Mouse (Mus musculus) retina, postnatal 1 day (tissue): ENCODE measurements at regions not wholly inside any gene's neighbourhood (a gene's known extent, or its start where the extent isn't known, plus 50 kb on each side); places are given as distances from the start of the nearest gene placed in this dataset.
"Not testable (repeated sequence)": the region's sequence is repeated elsewhere in the genome, so short reads cannot be mapped to it uniquely, and the experiment has no call there.

Experiments used
- DNase-seq: peaks from one replicate; pipeline ENCODE4 v3.0.0-alpha.2; 2012

DNA sequence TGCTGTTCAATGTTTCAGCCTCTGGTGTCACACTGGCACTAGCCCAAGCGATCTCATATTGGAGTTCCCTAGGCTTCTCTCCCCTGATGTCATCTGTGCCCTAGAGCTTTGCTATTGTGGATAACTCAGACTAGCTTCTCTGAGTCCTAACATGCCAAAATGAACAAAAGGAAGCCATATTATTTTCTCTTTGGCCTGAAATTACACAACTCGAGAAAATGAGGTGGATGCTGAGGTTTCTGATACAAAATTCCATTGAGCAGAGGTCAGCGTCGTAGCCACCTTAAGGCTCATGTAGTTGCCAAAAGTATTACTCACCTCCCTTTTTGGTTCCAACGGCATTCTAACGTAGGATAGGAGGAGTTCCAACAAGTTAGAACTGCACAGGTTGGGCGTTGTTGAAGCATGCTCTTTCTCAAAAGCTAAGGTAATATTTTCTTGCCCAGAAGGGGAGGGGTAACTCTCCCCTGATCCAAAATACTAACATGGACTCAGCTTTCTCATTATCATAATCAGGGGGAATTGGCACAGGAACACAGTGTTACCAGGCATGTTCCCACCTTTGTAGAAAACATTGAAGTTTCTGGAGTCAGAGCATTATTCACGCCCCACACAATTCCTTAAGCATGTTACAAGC is 566.9 kb upstream of the Igfbp3 start:
- DNase-seq = no peak

DNA sequence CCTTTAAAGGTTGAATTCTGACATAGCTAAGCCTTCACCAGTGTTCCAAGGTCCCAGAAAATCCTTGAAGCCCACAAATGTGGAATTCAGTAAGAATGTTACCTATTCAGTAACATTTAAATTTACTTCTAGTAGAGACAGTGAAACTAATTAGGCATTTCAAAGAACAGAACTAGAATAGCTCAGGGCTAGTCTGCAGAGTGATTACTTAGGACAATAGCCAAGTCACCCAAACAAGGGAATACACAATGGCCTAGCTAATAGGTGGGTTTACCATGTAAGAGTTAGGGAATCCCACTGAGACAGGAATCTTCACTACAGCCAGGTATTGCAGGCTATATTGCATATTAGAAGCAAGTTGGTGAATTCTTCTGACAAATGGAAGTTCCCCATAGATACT is 561.6 kb upstream of the Igfbp3 start:
- DNase-seq = not testable (repeated sequence)

DNA sequence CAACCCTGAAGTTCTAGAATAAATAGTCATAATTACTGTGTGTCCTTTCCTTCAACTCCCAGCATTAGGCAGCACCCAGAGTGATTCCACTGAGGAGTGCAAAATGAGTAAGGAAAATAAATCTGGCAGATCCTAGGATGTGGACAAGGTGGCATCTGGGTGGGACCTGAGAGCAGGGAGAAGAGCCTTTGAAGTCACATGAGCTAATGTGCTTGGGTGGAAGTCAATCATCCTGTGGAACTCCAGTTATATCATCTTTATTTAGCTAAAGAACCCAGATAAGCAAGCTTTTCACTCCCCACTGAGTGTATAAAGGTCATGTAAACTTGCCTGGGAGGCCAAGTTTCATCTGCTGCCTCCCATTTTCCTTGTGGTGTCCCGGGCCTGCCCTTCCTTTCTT is 551.6 kb upstream of the Igfbp3 start:
- DNase-seq = no peak

DNA sequence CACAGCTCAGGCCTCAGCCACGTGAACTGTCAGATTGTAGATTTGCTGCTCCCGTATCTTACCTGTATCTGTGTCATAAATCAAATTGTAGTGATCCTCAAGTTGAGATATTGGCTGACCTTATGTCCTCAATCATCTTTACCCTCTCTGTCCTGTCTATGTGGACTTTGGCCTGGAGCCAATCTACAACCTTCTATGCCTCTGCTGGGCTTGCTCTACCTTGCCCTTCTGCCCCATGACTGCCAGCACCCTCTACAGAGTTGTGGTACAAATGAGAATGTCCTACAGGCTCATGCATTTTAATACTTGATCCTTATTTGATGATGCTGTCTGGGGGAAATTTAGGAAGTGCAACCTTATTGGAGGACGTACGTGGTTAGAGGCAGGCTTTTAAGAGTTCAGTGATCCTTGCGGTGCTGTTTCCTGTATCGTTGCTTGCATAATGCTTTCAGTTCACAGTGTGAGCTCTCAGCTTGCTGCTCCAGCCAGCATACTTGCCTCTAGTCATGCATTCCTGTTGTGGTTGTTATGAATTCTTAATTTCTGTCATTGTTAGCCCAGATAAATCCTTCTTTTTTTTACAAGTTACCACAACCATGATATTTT is 545.2 kb upstream of the Igfbp3 start:
- no peak for DNase-seq
